Mouse (Mus musculus) spleen, embryonic (tissue): ENCODE measurements around the gene Zfyve1.
"Not testable (repeated sequence)": the region's sequence is repeated elsewhere in the genome, so short reads cannot be mapped to it uniquely, and the experiment has no call there.

Source experiments
- CTCF ChIA-PET: fragments of 350-600 bp; sonication (Branson Sonifier 250); formaldehyde crosslinking; loops from one replicate; lab custom pipeline; 2022; lab: Charles Lee

Zfyve1 gene

GRCm38 (mm10) chr12:83597025-83597501 lies at the start of gene Zfyve1:
TSS of gene Zfyve1 (minus strand) at chr12:83597222.
- CTCF ChIA-PET: no interaction called here

- CTCF ChIA-PET: no interaction called here
Measured at GRCm38 (mm10) chr12:83643116-83643515, 46.1 kb upstream of the Zfyve1 start.

GRCm38 (mm10) chr12:83641233-83641632 lies 44.2 kb upstream of the Zfyve1 start:
- CTCF ChIA-PET: interaction anchor here (0.5 kb wide), 1 partner anchor 625 kb away, joined by 32 read pairs; no protein-coding TSS in a partner anchor

- CTCF ChIA-PET: no interaction called here
Measured at GRCm38 (mm10) chr12:83633807-83634206, 36.8 kb upstream of the Zfyve1 start.

- CTCF ChIA-PET: interaction anchor here (0.7 kb wide), 2 partner anchors 37 to 1200 kb away, joined by 3 to 7 read pairs; no protein-coding TSS in a partner anchor
Measured at GRCm38 (mm10) chr12:83632680-83633025, 35.6 kb upstream of the Zfyve1 start.

GRCm38 (mm10) chr12:83631743-83632679 lies 35.0 kb upstream of the Zfyve1 start:
- CTCF ChIA-PET: interaction anchor here (0.7 kb wide), 2 partner anchors 37 to 1199 kb away, joined by 3 to 7 read pairs; no protein-coding TSS in a partner anchor

- CTCF ChIA-PET: not testable (repeated sequence)
Measured at GRCm38 (mm10) chr12:83630936-83631335, 33.9 kb upstream of the Zfyve1 start, which contains the start of gene Rbm25. TSS of gene Rbm25 (plus strand) at chr12:83631236.

GRCm38 (mm10) chr12:83624321-83624720 lies 27.3 kb upstream of the Zfyve1 start:
- CTCF ChIA-PET: no interaction called here

GRCm38 (mm10) chr12:83622031-83622755 lies 25.2 kb upstream of the Zfyve1 start:
- CTCF ChIA-PET: no interaction called here

GRCm38 (mm10) chr12:83620694-83621093 lies 23.7 kb upstream of the Zfyve1 start:
- CTCF ChIA-PET: not testable (repeated sequence)

GRCm38 (mm10) chr12:83618981-83619380 lies 22.0 kb upstream of the Zfyve1 start:
- CTCF ChIA-PET: interaction anchor here (0.6 kb wide), 1 partner anchor 13 kb away, joined by 4 read pairs; no protein-coding TSS in a partner anchor

GRCm38 (mm10) chr12:83617261-83617660 lies 20.2 kb upstream of the Zfyve1 start:
- CTCF ChIA-PET: interaction anchor here (0.6 kb wide), 1 partner anchor 756 kb away, joined by 4 read pairs; no protein-coding TSS in a partner anchor

- CTCF ChIA-PET: interaction anchor here (0.6 kb wide), 1 partner anchor 13 kb away, joined by 4 read pairs; no protein-coding TSS in a partner anchor
Measured at GRCm38 (mm10) chr12:83606411-83606810, 9.4 kb upstream of the Zfyve1 start.

- CTCF ChIA-PET: no interaction called here
Measured at GRCm38 (mm10) chr12:83602285-83602684, 5.3 kb upstream of the Zfyve1 start.

GRCm38 (mm10) chr12:83597881-83598280 lies 859 bp upstream of the Zfyve1 start:
- CTCF ChIA-PET: no interaction called here

- CTCF ChIA-PET: no interaction called here
Measured at GRCm38 (mm10) chr12:83596191-83596954, 649 bp downstream of the Zfyve1 start.

- CTCF ChIA-PET: no interaction called here
Measured at GRCm38 (mm10) chr12:83594454-83595040, 2.5 kb downstream of the Zfyve1 start.

- CTCF ChIA-PET: no interaction called here
Measured at GRCm38 (mm10) chr12:83591754-83592501, 5.1 kb downstream of the Zfyve1 start.

- CTCF ChIA-PET: no interaction called here
Measured at GRCm38 (mm10) chr12:83586628-83587027, 10.4 kb downstream of the Zfyve1 start.

- CTCF ChIA-PET: no interaction called here
Measured at GRCm38 (mm10) chr12:83582747-83583146, 14.3 kb downstream of the Zfyve1 start.
